Mouse (Mus musculus) c-Kit-negative CD71-positive TER-119-positive erythroid progenitor cells, embryonic 14.5 days (primary cell): ENCODE data around the gene Olfr669.
"Not testable (repeated sequence)": the region's sequence is repeated elsewhere in the genome, so short reads cannot be mapped to it uniquely, and the experiment has no call there.

Source experiments
- DNase-seq: peaks from one replicate; pipeline ENCODE4 v3.0.0-alpha.2; 2013; ENCODE audit warnings: low read depth, low spot score

Gene Olfr669

GRCm38 (mm10) chr7:104933940-104934339 is at the start of gene Olfr669:
Olfr669 (plus strand) TSS chr7:104934240.
- no peak for DNase-seq

GRCm38 (mm10) chr7:104895852-104896251 is 38.2 kb upstream of the Olfr669 start, which contains the start of gene Olfr666:
Olfr666 (minus strand) TSS chr7:104895952.
- DNase-seq = no peak

- no peak for DNase-seq
These were observed 12.7 kb upstream of the Olfr669 start, which contains the start of gene Olfr667 for GRCm38 (mm10) chr7:104921382-104921781. Olfr667 (minus strand) TSS chr7:104921482.

GRCm38 (mm10) chr7:104927957-104928356 is 6.1 kb upstream of the Olfr669 start, which contains the start of gene Olfr668:
Olfr668 (minus strand) TSS chr7:104928057.
- DNase-seq = no peak

GRCm38 (mm10) chr7:104950234-104950633 is 16.2 kb downstream of the Olfr669 start:
- DNase-seq = not testable (repeated sequence)

GRCm38 (mm10) chr7:104962520-104962919 is 28.5 kb downstream of the Olfr669 start, which contains the start of gene Olfr670:
Olfr670 (minus strand) TSS chr7:104962620.
- DNase-seq = no peak

- DNase-seq = not testable (repeated sequence)
These were observed 38.5 kb downstream of the Olfr669 start for GRCm38 (mm10) chr7:104972507-104972906.

GRCm38 (mm10) chr7:104979026-104979425 is 45.0 kb downstream of the Olfr669 start, which contains the start of gene Olfr671:
Olfr671 (minus strand) TSS chr7:104979126.
- no peak for DNase-seq
